Mouse (Mus musculus) erythroblast, adult 5-6 weeks (primary cell): ENCODE measurements around the gene Olfr1246. TPM values are rescaled to one million over a fixed set of nuclear protein-coding genes. Genes with fewer than 3 reads are reported as not detected.
"Not testable (repeated sequence)": the region's sequence is repeated elsewhere in the genome, so short reads cannot be mapped to it uniquely, and the experiment has no call there.

Source experiments
- ATAC-seq: replicated peaks from 2 replicates; pipeline ENCODE4 v1.8.0; 2016; ENCODE audit warnings: moderate number of reproducible peaks, mild to moderate bottlenecking, moderate TSS enrichment, inconsistent platforms; ENCODE audit not compliant: poor library complexity, low FRiP score, severe bottlenecking
- total RNA-seq, 2 experiments: library from RNA; stranded (forward) in 1 of 2; stranded (reverse) in 1 of 2; fragments of 150-400 nt in 1 of 2; fragments of 200-764, 138-1000 nt in 1 of 2; gene quantifications; 2 replicates each; pipeline versions ENCODE4 v1.2.3 to v1.2.4; 2015 to 2017; ENCODE audit warnings: low replicate concordance in 2 of 2

The Olfr1246 gene
- total RNA-seq (2015; ENCODE audit: low replicate concordance) (not detected in 2 replicates), total RNA-seq (2017; ENCODE audit: low replicate concordance) (not detected in 2 replicates)

- no peak for ATAC-seq
Observed at GRCm38 (mm10) chr2:89593057-89593456, at the start of gene Olfr1246. Olfr1246 (minus strand) TSS chr2:89593157.

DNA sequence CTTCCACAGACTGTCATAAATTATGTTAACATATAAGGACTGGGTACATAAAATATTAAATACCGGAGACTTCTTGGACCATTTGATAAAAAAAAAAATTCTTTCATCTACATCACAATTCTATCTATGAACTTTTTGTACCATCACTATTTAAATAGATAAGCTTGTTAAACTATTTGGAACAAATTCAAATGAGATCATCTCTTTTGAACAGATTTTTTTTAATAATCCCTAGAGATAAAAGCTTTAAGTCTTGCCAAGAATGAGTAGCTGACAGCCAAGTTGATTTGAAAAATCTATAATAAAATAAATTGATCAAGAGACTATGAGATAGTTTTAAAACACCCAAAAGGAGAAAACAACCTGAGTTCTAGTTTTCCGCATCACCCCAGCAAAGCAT lies 41.9 kb upstream of the Olfr1246 start, which contains the start of gene Olfr1249:
Gene Olfr1249, minus strand, starts transcription at position 101 of the 400 bp plus-strand sequence.
- ATAC-seq = no peak

GRCm38 (mm10) chr2:89618145-89618544 lies 25.2 kb upstream of the Olfr1246 start, which contains the start of gene Olfr1248:
Olfr1248 (minus strand) TSS chr2:89618245.
- not testable (repeated sequence) for ATAC-seq

DNA sequence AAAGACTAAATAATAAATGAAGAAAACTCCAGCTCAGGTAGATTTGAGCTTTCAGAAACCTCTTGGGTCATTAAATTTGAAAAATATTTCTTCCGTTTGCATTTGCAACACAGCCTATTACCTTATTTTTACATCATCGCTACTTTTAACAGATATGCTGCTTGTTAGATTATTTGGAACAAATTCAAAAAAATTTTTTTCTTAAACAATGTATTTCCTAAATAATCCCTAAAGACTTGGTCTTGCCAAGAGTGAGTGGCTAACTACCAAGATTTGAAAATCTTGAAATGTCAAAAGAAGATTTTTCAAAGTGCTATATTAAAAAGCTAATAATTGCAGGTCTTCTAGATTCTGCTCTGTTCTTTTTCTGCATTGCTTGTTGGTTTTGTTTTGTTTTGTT lies 21.1 kb upstream of the Olfr1246 start, which contains the start of gene Olfr1247:
Gene Olfr1247, minus strand, starts transcription at position 101 of the 400 bp plus-strand sequence.
- no peak for ATAC-seq

GRCm38 (mm10) chr2:89578347-89578746 lies 14.6 kb downstream of the Olfr1246 start, which contains the start of gene Olfr1245:
Olfr1245 (minus strand) TSS chr2:89578447.
- no peak for ATAC-seq

GRCm38 (mm10) chr2:89562706-89563105 lies 30.3 kb downstream of the Olfr1246 start:
- ATAC-seq = not testable (repeated sequence)

- no peak for ATAC-seq
Observed at GRCm38 (mm10) chr2:89544516-89544915, 48.4 kb downstream of the Olfr1246 start.

GRCm38 (mm10) chr2:89539923-89540322 lies 53.0 kb downstream of the Olfr1246 start:
- no peak for ATAC-seq

Other genes starting within 250 kb of the Olfr1246 start
- not detected in 2 replicates for gene Olfr1234, start 228.3 kb downstream of the Olfr1246 start, total RNA-seq (2015; ENCODE audit: low replicate concordance)
- not detected in 2 replicates for gene Olfr1234, start 228.3 kb downstream of the Olfr1246 start, total RNA-seq (2017; ENCODE audit: low replicate concordance)
- not detected in 2 replicates for gene Olfr1238, start 183.5 kb downstream of the Olfr1246 start, total RNA-seq (2015; ENCODE audit: low replicate concordance)
- gene Olfr1238, start 183.5 kb downstream of the Olfr1246 start, total RNA-seq (2017; ENCODE audit: low replicate concordance) = not detected in 2 replicates
- not detected in 2 replicates for gene Olfr1239, start 172.8 kb downstream of the Olfr1246 start, total RNA-seq (2015; ENCODE audit: low replicate concordance)
- not detected in 2 replicates for gene Olfr1239, start 172.8 kb downstream of the Olfr1246 start, total RNA-seq (2017; ENCODE audit: low replicate concordance)
- gene Olfr1240, start 150.2 kb downstream of the Olfr1246 start, total RNA-seq (2015; ENCODE audit: low replicate concordance) = not detected in 2 replicates
- gene Olfr1240, start 150.2 kb downstream of the Olfr1246 start, total RNA-seq (2017; ENCODE audit: low replicate concordance) = not detected in 2 replicates
- gene Olfr1241, start 106.0 kb downstream of the Olfr1246 start, total RNA-seq (2015; ENCODE audit: low replicate concordance) = not detected in 2 replicates
- not detected in 2 replicates for gene Olfr1241, start 106.0 kb downstream of the Olfr1246 start, total RNA-seq (2017; ENCODE audit: low replicate concordance)
- gene Olfr1242, start 94.8 kb downstream of the Olfr1246 start, total RNA-seq (2015; ENCODE audit: low replicate concordance) = not detected in 2 replicates
- not detected in 2 replicates for gene Olfr1242, start 94.8 kb downstream of the Olfr1246 start, total RNA-seq (2017; ENCODE audit: low replicate concordance)
- not detected in 2 replicates for gene Olfr1243, start 61.7 kb downstream of the Olfr1246 start, total RNA-seq (2015; ENCODE audit: low replicate concordance)
- not detected in 2 replicates for gene Olfr1243, start 61.7 kb downstream of the Olfr1246 start, total RNA-seq (2017; ENCODE audit: low replicate concordance)
- gene Olfr1245, start 14.7 kb downstream of the Olfr1246 start, total RNA-seq (2015; ENCODE audit: low replicate concordance) = not detected in 2 replicates
- 2.1 TPM in 1 of 2 replicates, not detected in the other for gene Olfr1245, start 14.7 kb downstream of the Olfr1246 start, total RNA-seq (2017; ENCODE audit: low replicate concordance)
- gene Olfr1247, start 21.0 kb upstream of the Olfr1246 start, total RNA-seq (2015; ENCODE audit: low replicate concordance) = not detected in 2 replicates
- gene Olfr1247, start 21.0 kb upstream of the Olfr1246 start, total RNA-seq (2017; ENCODE audit: low replicate concordance) = not detected in 2 replicates
- gene Olfr1248, start 25.1 kb upstream of the Olfr1246 start, total RNA-seq (2015; ENCODE audit: low replicate concordance) = not detected in 2 replicates
- gene Olfr1248, start 25.1 kb upstream of the Olfr1246 start, total RNA-seq (2017; ENCODE audit: low replicate concordance) = not detected in 2 replicates
- gene Olfr1249, start 41.8 kb upstream of the Olfr1246 start, total RNA-seq (2015; ENCODE audit: low replicate concordance) = not detected in 2 replicates
- not detected in 2 replicates for gene Olfr1249, start 41.8 kb upstream of the Olfr1246 start, total RNA-seq (2017; ENCODE audit: low replicate concordance)
- not detected in 2 replicates for gene Olfr1250, start 68.3 kb upstream of the Olfr1246 start, total RNA-seq (2015; ENCODE audit: low replicate concordance)
- gene Olfr1250, start 68.3 kb upstream of the Olfr1246 start, total RNA-seq (2017; ENCODE audit: low replicate concordance) = not detected in 2 replicates
- not detected in 2 replicates for gene Olfr1251, start 78.8 kb upstream of the Olfr1246 start, total RNA-seq (2015; ENCODE audit: low replicate concordance)
- not detected in 2 replicates for gene Olfr1251, start 78.8 kb upstream of the Olfr1246 start, total RNA-seq (2017; ENCODE audit: low replicate concordance)
- not detected in 2 replicates for gene Olfr1252, start 131.9 kb upstream of the Olfr1246 start, total RNA-seq (2015; ENCODE audit: low replicate concordance)
- gene Olfr1252, start 131.9 kb upstream of the Olfr1246 start, total RNA-seq (2017; ENCODE audit: low replicate concordance) = not detected in 2 replicates
- gene Olfr1253, start 163.9 kb upstream of the Olfr1246 start, total RNA-seq (2015; ENCODE audit: low replicate concordance) = not detected in 2 replicates
- 0.42 TPM in 1 of 2 replicates, not detected in the other for gene Olfr1253, start 163.9 kb upstream of the Olfr1246 start, total RNA-seq (2017; ENCODE audit: low replicate concordance)
- not detected in 2 replicates for gene Olfr1254, start 200.5 kb upstream of the Olfr1246 start, total RNA-seq (2015; ENCODE audit: low replicate concordance)
- not detected in 2 replicates for gene Olfr1254, start 200.5 kb upstream of the Olfr1246 start, total RNA-seq (2017; ENCODE audit: low replicate concordance)
- not detected in 2 replicates for gene Olfr1255, start 218.9 kb upstream of the Olfr1246 start, total RNA-seq (2015; ENCODE audit: low replicate concordance)
- not detected in 2 replicates for gene Olfr1255, start 218.9 kb upstream of the Olfr1246 start, total RNA-seq (2017; ENCODE audit: low replicate concordance)
- not detected in 2 replicates for gene Olfr1256, start 248.4 kb upstream of the Olfr1246 start, total RNA-seq (2015; ENCODE audit: low replicate concordance)
- not detected in 2 replicates for gene Olfr1256, start 248.4 kb upstream of the Olfr1246 start, total RNA-seq (2017; ENCODE audit: low replicate concordance)